Mouse (Mus musculus): ENCODE results near the gene Tmem135. TPM values are rescaled to one million over a fixed set of nuclear protein-coding genes. Genes with fewer than 3 reads are reported as not detected.

Tmem135 gene
- total and polyA plus RNA-seq, 3 experiments: 18.0 to 31.0 (median 30.0) TPM

- no peaks in the 10 kb centered on the region for H3K27me3 ChIP-seq (replicated peaks)
- dilution Hi-C loops (cut with MboI; ENCODE audit: extremely low pct_ligation_motif_present, extremely low pct_unique_long_range_greater_than_20kb, low sequenced_read_pairs): no loop called here
- in situ Hi-C loops (cut with MboI; ENCODE audit: low pct_ligation_motif_present, low pct_unique_long_range_greater_than_20kb, low sequenced_read_pairs): no loop called here
- H3K9me3 ChIP-seq (replicated peaks; ENCODE audit: low read length): peaks cover 6% of the 10 kb centered on the region
- no peak for TF ChIP-seq MXI1 (IDR thresholded peaks at IDR 0.05; ENCODE audit: low read depth, low read length)
- no peak for TF ChIP-seq ETS1 (conservative IDR thresholded peaks at IDR 0.05; ENCODE audit: low read depth, low read length)
- TF ChIP-seq MEF2A (IDR thresholded peaks at IDR 0.05; ENCODE audit: borderline replicate concordance, low read depth, low read length): no peak
- TF ChIP-seq RAD21 (IDR thresholded peaks at IDR 0.05; ENCODE audit: low read depth, low read length): peak; percentile 4
- TF ChIP-seq TCF12 (IDR thresholded peaks at IDR 0.05; ENCODE audit: low read depth, low read length): no peak
- no peak for TF ChIP-seq ELF1 (IDR thresholded peaks at IDR 0.05; ENCODE audit: low read depth, low read length)
- no peak for TF ChIP-seq BHLHE40 (IDR thresholded peaks at IDR 0.05; ENCODE audit: low read depth, low read length)
- TF ChIP-seq RCOR1 (conservative IDR thresholded peaks at IDR 0.05; ENCODE audit: low read depth, low read length): no peak
- TF ChIP-seq SMC3 (IDR thresholded peaks at IDR 0.05; ENCODE audit: low read depth, low read length): peak; percentile 12; the same call in 1 of the 2 replicates
- no peak for TF ChIP-seq ZMIZ1 (IDR thresholded peaks at IDR 0.05; ENCODE audit: low read depth, low read length)
- H3K4me1 ChIP-seq (ENCODE audit: control insufficient read depth in 1 of 2, insufficient read depth in 2 of 2): peaks cover 0 to 10% of the 10 kb centered on the region in 2 experiments; a peak in 1 of 4 replicates
- H3K27ac ChIP-seq (ENCODE audit: insufficient read depth, low read depth): no peak overlapping the region
- H3K79me2 ChIP-seq (replicated peaks; ENCODE audit: control insufficient read depth, extremely low read depth, insufficient read depth, poor library complexity, severe bottlenecking): no peaks in the 10 kb centered on the region; the same call in 1 of the 2 replicates
- H3K9ac ChIP-seq (ENCODE audit: insufficient read depth, low read depth): no peak overlapping the region
- H3K36me3 ChIP-seq (replicated peaks in 1 of 2; ENCODE audit: control insufficient read depth in 1 of 2, insufficient read depth in 1 of 2, low read length in 1 of 2): peaks cover 5 to 50% of the 10 kb centered on the region in 2 experiments
- no peak for DNase-seq (ENCODE audit: extremely low read depth)
- no peak overlapping the region for H3K4me3 ChIP-seq (replicated peaks in 1 of 3; ENCODE audit: low read depth in 2 of 3, low read length in 2 of 3, poor library complexity in 1 of 3)
- H3K4me2 ChIP-seq (ENCODE audit: insufficient read depth, low read depth, poor library complexity, severe bottlenecking): no peak overlapping the region
Measured at GRCm38 (mm10) chr7:89311555-89311954, 92.5 kb downstream of the Tmem135 start.

GRCm38 (mm10) chr7:89308926-89309325 is 95.1 kb downstream of the Tmem135 start:
- Histone ChIP-seq H3K9me3 (replicated peaks; ENCODE audit: low read length) (peaks cover 6% of the 10 kb centered on the region), H3K27ac (ENCODE audit: insufficient read depth, low read depth) (no peak overlapping the region), H3K4me3 (replicated peaks in 1 of 3; ENCODE audit: low read depth in 2 of 3, low read length in 2 of 3, poor library complexity in 1 of 3) (no peak overlapping the region), H3K4me1 (ENCODE audit: control insufficient read depth in 1 of 2, insufficient read depth in 2 of 2) (peaks cover 0 to 10% of the 10 kb centered on the region in 2 experiments; a peak in 1 of 4 replicates), H3K9ac (ENCODE audit: insufficient read depth, low read depth) (no peak overlapping the region), H3K79me2 (replicated peaks; ENCODE audit: control insufficient read depth, extremely low read depth, insufficient read depth, poor library complexity, severe bottlenecking) (no peaks in the 10 kb centered on the region; the same call in 1 of the 2 replicates), H3K27me3 (replicated peaks) (no peaks in the 10 kb centered on the region), H3K4me2 (ENCODE audit: insufficient read depth, low read depth, poor library complexity, severe bottlenecking) (no peak overlapping the region), H3K36me3 (replicated peaks in 1 of 2; ENCODE audit: control insufficient read depth in 1 of 2, insufficient read depth in 1 of 2, low read length in 1 of 2) (peaks cover 5 to 56% of the 10 kb centered on the region in 2 experiments)
- dilution Hi-C loops (cut with MboI; ENCODE audit: extremely low pct_ligation_motif_present, extremely low pct_unique_long_range_greater_than_20kb, low sequenced_read_pairs): no loop called here
- TF ChIP-seq BHLHE40 (IDR thresholded peaks at IDR 0.05; ENCODE audit: low read depth, low read length) (no peak), HCFC1 (IDR thresholded peaks at IDR 0.05; ENCODE audit: low read depth, low read length) (no peak), ZC3H11A (IDR thresholded peaks at IDR 0.05; ENCODE audit: low read depth, low read length) (no peak), MEF2A (IDR thresholded peaks at IDR 0.05; ENCODE audit: borderline replicate concordance, low read depth, low read length) (no peak), RCOR1 (conservative IDR thresholded peaks at IDR 0.05; ENCODE audit: low read depth, low read length) (no peak), UBTF (IDR thresholded peaks at IDR 0.05; ENCODE audit: low read depth, low read length) (no peak), ZMIZ1 (IDR thresholded peaks at IDR 0.05; ENCODE audit: low read depth, low read length) (no peak)
- in situ Hi-C loops (cut with MboI; ENCODE audit: low pct_ligation_motif_present, low pct_unique_long_range_greater_than_20kb, low sequenced_read_pairs): no loop called here
- DNase-seq (ENCODE audit: extremely low read depth): no peak

Measured in CH12.LX (cell line).